8 mouse cellular contexts compared by ENCODE assay signal in genomic region chr7:118994231-118994842, GRCm38 (mm10). TPM values are rescaled to one million over a fixed set of nuclear protein-coding genes. Genes with fewer than 3 reads are reported as not detected.
DNase-seq lines count a peak whose midpoint lies in the region; ATAC-seq and TF ChIP-seq lines count a peak whose summit lies in the region.

No protein-coding gene starts in this region.

- H3K4me1 ChIP-seq in ES-E14 (ENCODE audit: control insufficient read depth in 2 of 2, insufficient read depth in 2 of 2, low read length in 2 of 2, poor library complexity in 1 of 2): peaks cover 2 to 22% of the 10 kb centered on the region in 2 experiments; a peak in 3 of 4 replicates
- H3K4me1 ChIP-seq in embryonic fibroblast, embryonic 13.5 days (ENCODE audit: control insufficient read depth, insufficient read depth, low read length): no peaks in the 10 kb centered on the region
- H3K4me1 ChIP-seq in hindbrain, embryonic 15.5 days (replicated peaks): peaks cover 61% of the 10 kb centered on the region

- TF ChIP-seq POLR2A in embryonic fibroblast, embryonic 13.5 days (IDR thresholded peaks at IDR 0.05; ENCODE audit: low read depth, low read length): no peak

- peak; percentile 95 for DNase-seq in heart, adult 11 months
- no peak for DNase-seq in heart, postnatal 25 days (ENCODE audit: low spot score)
- DNase-seq in ES-E14 (ENCODE audit: low read depth, low spot score): no peak
- peak; percentile 17 to 28 for DNase-seq in thymus, postnatal 36 days

- H3K27ac ChIP-seq in ES-E14 (ENCODE audit: insufficient read depth, low read depth, low read length, poor library complexity, severe bottlenecking) (no peak overlapping the region), macrophage (no peak overlapping the region)
- no peak overlapping the region for H3K27ac ChIP-seq in embryonic fibroblast, embryonic 13.5 days (ENCODE audit: insufficient read depth, low read length)
- peak overlapping the region; percentile 9 for H3K27ac ChIP-seq in hindbrain, embryonic 15.5 days (replicated peaks)

- no peaks in the 10 kb centered on the region for H3K27me3 ChIP-seq in hindbrain, embryonic 15.5 days

- H3K79me2 ChIP-seq in macrophage (ENCODE audit: inconsistent target): no peaks in the 10 kb centered on the region

- H3K9ac ChIP-seq in ES-E14 (ENCODE audit: insufficient read depth, low read depth, low read length, poor library complexity, severe bottlenecking): peak overlapping the region; percentile 76
- peak overlapping the region; percentile 50 for H3K9ac ChIP-seq in hindbrain, embryonic 15.5 days

- peak; percentile 4 for ATAC-seq in hindbrain, embryonic 15.5 days (ENCODE audit: low FRiP score, low read depth)
- ATAC-seq in megakaryocyte progenitor cell, adult 5-6 weeks (replicated peaks; ENCODE audit: poor library complexity): no peak; the same call in 1 of the 2 replicates

- H3K4me3 ChIP-seq in ES-E14 (ENCODE audit: insufficient read depth in 1 of 2, low read depth in 1 of 2, low read length in 2 of 2, poor library complexity in 1 of 2, severe bottlenecking in 1 of 2): peak overlapping the region; percentile 75 to 76
- H3K4me3 ChIP-seq in embryonic fibroblast, embryonic 13.5 days (ENCODE audit: insufficient read depth, low read length): peak overlapping the region; percentile 84
- peak overlapping the region; percentile 43 for H3K4me3 ChIP-seq in hindbrain, embryonic 15.5 days
- peak overlapping the region; percentile 25 for H3K4me3 ChIP-seq in macrophage (ENCODE audit: inconsistent target)

- no peaks in the 10 kb centered on the region for H3K9me3 ChIP-seq in ES-E14 (ENCODE audit: control insufficient read depth, insufficient read depth, low read depth, low read length)
- H3K9me3 ChIP-seq in hindbrain, embryonic 15.5 days: no peaks in the 10 kb centered on the region

- in situ Hi-C loops in ES-E14 (cut with MboI; ENCODE audit: low sequenced_read_pairs in 2 of 2, unreplicated experiment in 2 of 2): loop anchor here (10.0 kb wide), 2 partner anchors 120 to 230 kb away; no protein-coding TSS in a partner anchor

- TF ChIP-seq CTCF in embryonic fibroblast, embryonic 13.5 days (IDR thresholded peaks at IDR 0.05; ENCODE audit: borderline replicate concordance, insufficient read depth, low read length): no peak

- H3K36me3 ChIP-seq in ES-E14 (ENCODE audit: control insufficient read depth, insufficient read depth, low read length, poor library complexity, severe bottlenecking): no peaks in the 10 kb centered on the region; the same call in 1 of the 2 replicates
- no peaks in the 10 kb centered on the region for H3K36me3 ChIP-seq in hindbrain, embryonic 15.5 days
- H3K36me3 ChIP-seq in macrophage (ENCODE audit: inconsistent target): no peaks in the 10 kb centered on the region

- H3K4me2 ChIP-seq in hindbrain, embryonic 15.5 days: peak overlapping the region; percentile 64

- under 1% methylated on average over 21 of the region's 21 CpGs for WGBS in hindbrain, embryonic 15.5 days
- 2% methylated on average over 21 of the region's 21 CpGs for WGBS in macrophage (ENCODE audit: missing documents)

- intact Hi-C loops in heart, postnatal 25 days (cut with DNase I): loop anchor here (5.0 to 10.0 kb wide), 3 partner anchors 62 to 400 kb away; partner anchors contain the start of gene Tmc5

TF ChIP-seq in ES-E14, 5 proteins besides CTCF, POLR2A, EP300 and RAD21:
- TF ChIP-seq ZC3H11A (IDR thresholded peaks at IDR 0.05; ENCODE audit: borderline replicate concordance, low read depth, low read length) (no peak), CHD2 (IDR thresholded peaks at IDR 0.05; ENCODE audit: low read depth, low read length) (no peak), ZNF384 (IDR thresholded peaks at IDR 0.05; ENCODE audit: low read depth, low read length) (no peak)

RNA-seq across cellular contexts. Expression of gene Gprc5b, which starts 0.7 kb away (rescaled TPM):
- total RNA-seq in heart, postnatal 25 days (2021): 10 to 100 TPM; 13.9 to 15.7 TPM
- total RNA-seq in ES-E14 (2012; rRNA removed): 7.3 and 22.3 TPM in 2 replicates
- 9.7 and 10.9 TPM in 2 replicates for polyA plus RNA-seq in embryonic fibroblast, embryonic 13.5 days (2011; ENCODE audit: insufficient read length, low read depth, missing spikeins)
- 5.2 and 5.9 TPM in 2 replicates for polyA plus RNA-seq in hindbrain, embryonic 15.5 days (2015; fragmentation: Nextera tagmentation; extraction: Ambion mirVana)
- 10 to 100 TPM in 1 of 26 experiments, 1 to 10 TPM in 19, under 1 TPM in 6; 0.30 to 14.6 (median 2.1) TPM for total RNA-seq in macrophage (2018; cell fraction: chromatin; rRNA removed)
- total RNA-seq in macrophage (2018; cell fraction: cytosol; rRNA removed): 10 to 100 TPM in 13 of 26 experiments, 1 to 10 TPM in 13; 4.1 to 18.9 (median 9.6) TPM
- 10 to 100 TPM in 4 of 26 experiments, 1 to 10 TPM in 22; 1.6 to 21.7 (median 6.9) TPM for total RNA-seq in macrophage (2018; cell fraction: nucleus; rRNA removed)
- polyA plus RNA-seq in macrophage (2018): 4.5 to 19.6 TPM (median 11.6 TPM) in 3 replicates
- 0.71 and 3.3 TPM in 2 replicates for total RNA-seq in megakaryocyte progenitor cell, adult 5-6 weeks (2015)
- total RNA-seq in megakaryocyte progenitor cell, adult 5-6 weeks (2017): 0.47 and 1.2 TPM in 2 replicates

Comparison
In these comparisons a context has a peak if more than half of its experiments do, and no peak if none do; other contexts are left out.
1. DNase-seq: peak in heart, adult 11 months (single experiment) and thymus, postnatal 36 days (2 of 2); none in heart, postnatal 25 days (single experiment) and ES-E14 (single experiment).
2. H3K4me3 ChIP-seq: peak in every context shown above with its lines; median percentile 84 in embryonic fibroblast, embryonic 13.5 days; 76 in ES-E14; 43 in hindbrain, embryonic 15.5 days; 25 in macrophage.